Mouse (Mus musculus): ENCODE measurements around the gene Filip1l.

DNA sequence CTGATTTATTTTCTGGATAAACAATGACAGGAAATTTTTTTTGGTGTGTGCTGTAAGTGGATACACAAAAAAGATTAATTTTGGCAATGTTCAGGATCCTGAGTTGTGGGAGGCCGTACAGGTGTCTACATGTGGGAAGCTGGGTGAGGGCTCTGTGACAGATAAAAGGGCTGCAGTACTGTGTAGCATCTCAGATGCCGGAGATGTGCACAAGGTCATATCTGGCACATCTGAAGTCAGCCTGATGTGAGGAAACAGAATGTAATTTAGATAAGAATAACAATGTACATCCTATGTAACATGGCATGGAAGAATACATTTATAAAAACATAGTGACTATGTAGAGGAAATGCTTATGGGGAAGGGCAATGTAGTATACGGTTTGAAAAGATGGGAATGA is 39.4 kb upstream of the Filip1l start:
- TF ChIP-seq CTCF (IDR thresholded peaks at IDR 0.05; ENCODE audit: low read depth) (no peak), EP300 (optimal IDR thresholded peaks at IDR 0.05) (no peak)
